Mouse (Mus musculus): ENCODE results near the gene Nt5dc2. TPM values are rescaled to one million over a fixed set of nuclear protein-coding genes. Genes with fewer than 3 reads are reported as not detected.

The Nt5dc2 gene
- total and polyA plus RNA-seq, 3 experiments = 3.3 to 52.5 (median 4.0) TPM

DNA sequence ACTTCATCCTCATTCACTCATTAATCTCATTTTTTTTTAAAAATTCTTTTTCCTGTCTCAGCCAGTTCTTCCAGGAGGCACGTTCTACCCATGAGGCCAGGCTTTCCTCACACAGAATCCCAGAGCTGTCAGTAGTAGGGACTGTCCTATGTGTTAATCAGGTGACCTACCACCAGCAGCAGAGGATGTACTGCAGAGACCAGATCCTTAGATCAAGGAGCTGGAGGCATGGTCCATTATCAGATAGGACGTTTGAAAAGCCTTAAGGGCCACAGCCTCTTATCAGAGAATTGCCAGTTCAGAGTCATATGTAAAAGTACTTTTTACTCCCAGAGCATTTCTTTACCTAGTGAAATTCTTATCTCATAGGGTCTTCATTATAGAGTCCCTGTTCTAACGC lies 16.8 kb upstream of the Nt5dc2 start:
- Histone ChIP-seq H3K36me3 (replicated peaks in 1 of 2; ENCODE audit: control insufficient read depth in 1 of 2, insufficient read depth in 1 of 2, low read length in 1 of 2) (peaks cover 47 to 85% of the 10 kb centered on the region in 2 experiments), H3K79me2 (replicated peaks; ENCODE audit: control insufficient read depth, extremely low read depth, insufficient read depth, poor library complexity, severe bottlenecking) (no peaks in the 10 kb centered on the region), H3K4me1 (ENCODE audit: control insufficient read depth in 1 of 2, insufficient read depth in 2 of 2) (no peaks in the 10 kb centered on the region), H3K4me2 (ENCODE audit: insufficient read depth, low read depth, poor library complexity, severe bottlenecking) (no peak overlapping the region), H3K4me3 (replicated peaks in 1 of 3; ENCODE audit: low read depth in 2 of 3, low read length in 2 of 3, poor library complexity in 1 of 3) (no peak overlapping the region), H3K27me3 (replicated peaks) (no peaks in the 10 kb centered on the region), H3K9ac (ENCODE audit: insufficient read depth, low read depth) (no peak overlapping the region), H3K9me3 (replicated peaks; ENCODE audit: low read length) (no peaks in the 10 kb centered on the region), H3K27ac (ENCODE audit: insufficient read depth, low read depth) (no peak overlapping the region)
- in situ Hi-C loops (cut with MboI; ENCODE audit: low pct_ligation_motif_present, low pct_unique_long_range_greater_than_20kb, low sequenced_read_pairs) = no loop called here
- TF ChIP-seq TBP (conservative IDR thresholded peaks at IDR 0.05; ENCODE audit: low read depth, low read length) (no peak), ELF1 (IDR thresholded peaks at IDR 0.05; ENCODE audit: low read depth, low read length) (no peak), UBTF (IDR thresholded peaks at IDR 0.05; ENCODE audit: low read depth, low read length) (no peak), IRF4 (IDR thresholded peaks at IDR 0.05; ENCODE audit: low read depth, low read length) (no peak), RCOR1 (conservative IDR thresholded peaks at IDR 0.05; ENCODE audit: low read depth, low read length) (no peak), E2F4 (IDR thresholded peaks at IDR 0.05; ENCODE audit: insufficient replicate concordance, low read depth, low read length) (no peak), TCF12 (IDR thresholded peaks at IDR 0.05; ENCODE audit: low read depth, low read length) (no peak), PAX5 (IDR thresholded peaks at IDR 0.05; ENCODE audit: low read length) (no peak), EP300 (IDR thresholded peaks at IDR 0.05; ENCODE audit: low read length) (no peak), MYC (IDR thresholded peaks at IDR 0.05; ENCODE audit: low read depth, low read length) (no peak), MAZ (IDR thresholded peaks at IDR 0.05; ENCODE audit: low read depth, low read length) (no peak), JUND (conservative IDR thresholded peaks at IDR 0.05; ENCODE audit: low read depth, low read length) (no peak), POLR2A (IDR thresholded peaks at IDR 0.05; ENCODE audit: low read depth, low read length) (no peak), SIN3A (IDR thresholded peaks at IDR 0.05; ENCODE audit: low read length) (no peak), ZKSCAN1 (IDR thresholded peaks at IDR 0.05; ENCODE audit: borderline replicate concordance, low read depth, low read length) (no peak)
- no peak for DNase-seq (ENCODE audit: extremely low read depth)
- dilution Hi-C loops (cut with MboI; ENCODE audit: extremely low pct_ligation_motif_present, extremely low pct_unique_long_range_greater_than_20kb, low sequenced_read_pairs) = no loop called here

DNA sequence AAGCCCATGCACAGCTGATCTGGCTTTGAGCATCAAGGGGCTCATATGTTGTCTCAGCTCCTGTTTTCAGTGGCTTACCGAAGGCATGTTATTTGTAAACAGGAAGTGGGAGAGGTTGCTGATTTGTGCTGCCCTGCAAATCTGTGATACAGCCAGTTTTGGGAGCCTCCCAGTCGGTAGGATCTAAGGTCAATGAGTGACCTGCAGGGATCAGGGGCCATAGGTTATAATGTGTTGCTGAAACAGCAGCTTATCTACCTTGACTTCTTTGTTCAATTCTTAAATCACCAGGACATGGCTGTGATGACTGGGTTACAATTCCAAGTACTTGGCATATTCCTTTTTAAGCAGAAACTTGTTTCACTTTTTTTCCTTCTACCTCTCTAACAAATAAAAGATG lies 15.3 kb upstream of the Nt5dc2 start:
- dilution Hi-C loops (cut with MboI; ENCODE audit: extremely low pct_ligation_motif_present, extremely low pct_unique_long_range_greater_than_20kb, low sequenced_read_pairs) (no loop called here), in situ Hi-C loops (cut with MboI; ENCODE audit: low pct_ligation_motif_present, low pct_unique_long_range_greater_than_20kb, low sequenced_read_pairs) (no loop called here)
- H3K79me2 ChIP-seq (replicated peaks; ENCODE audit: control insufficient read depth, extremely low read depth, insufficient read depth, poor library complexity, severe bottlenecking) = no peaks in the 10 kb centered on the region
- H3K9me3 ChIP-seq (replicated peaks; ENCODE audit: low read length) = no peaks in the 10 kb centered on the region
- H3K9ac ChIP-seq (ENCODE audit: insufficient read depth, low read depth) = no peak overlapping the region
- peaks cover 42 to 81% of the 10 kb centered on the region in 2 experiments for H3K36me3 ChIP-seq (replicated peaks in 1 of 2; ENCODE audit: control insufficient read depth in 1 of 2, insufficient read depth in 1 of 2, low read length in 1 of 2)
- no peak for DNase-seq (ENCODE audit: extremely low read depth)
- no peaks in the 10 kb centered on the region for H3K4me1 ChIP-seq (ENCODE audit: control insufficient read depth in 1 of 2, insufficient read depth in 2 of 2)
- H3K27ac ChIP-seq (ENCODE audit: insufficient read depth, low read depth) = no peak overlapping the region
- TF ChIP-seq USF2 (conservative IDR thresholded peaks at IDR 0.05; ENCODE audit: low read depth, low read length) = no peak
- TF ChIP-seq TBP (conservative IDR thresholded peaks at IDR 0.05; ENCODE audit: low read depth, low read length) = no peak
- no peak for TF ChIP-seq ETS1 (conservative IDR thresholded peaks at IDR 0.05; ENCODE audit: low read depth, low read length)
- no peak for TF ChIP-seq CHD1 (IDR thresholded peaks at IDR 0.05; ENCODE audit: low read depth, low read length)
- no peak for TF ChIP-seq ELF1 (IDR thresholded peaks at IDR 0.05; ENCODE audit: low read depth, low read length)
- TF ChIP-seq MEF2A (IDR thresholded peaks at IDR 0.05; ENCODE audit: borderline replicate concordance, low read depth, low read length) = no peak
- no peak for TF ChIP-seq E2F4 (IDR thresholded peaks at IDR 0.05; ENCODE audit: insufficient replicate concordance, low read depth, low read length)
- TF ChIP-seq TCF12 (IDR thresholded peaks at IDR 0.05; ENCODE audit: low read depth, low read length) = no peak
- TF ChIP-seq RCOR1 (conservative IDR thresholded peaks at IDR 0.05; ENCODE audit: low read depth, low read length) = no peak
- TF ChIP-seq RAD21 (IDR thresholded peaks at IDR 0.05; ENCODE audit: low read depth, low read length) = no peak
- TF ChIP-seq JUN (IDR thresholded peaks at IDR 0.05; ENCODE audit: insufficient read depth, low read depth, low read length) = no peak
- TF ChIP-seq MXI1 (IDR thresholded peaks at IDR 0.05; ENCODE audit: low read depth, low read length) = no peak
- TF ChIP-seq POLR2A (IDR thresholded peaks at IDR 0.05; ENCODE audit: low read depth, low read length) = no peak
- TF ChIP-seq POLR2AphosphoS2 (IDR thresholded peaks at IDR 0.05; ENCODE audit: low read depth, low read length) = no peak
- no peak for TF ChIP-seq JUND (conservative IDR thresholded peaks at IDR 0.05; ENCODE audit: low read depth, low read length)
- no peak for TF ChIP-seq HCFC1 (IDR thresholded peaks at IDR 0.05; ENCODE audit: low read depth, low read length)
- TF ChIP-seq CHD2 (IDR thresholded peaks at IDR 0.05; ENCODE audit: low read length) = no peak
- TF ChIP-seq PAX5 (IDR thresholded peaks at IDR 0.05; ENCODE audit: low read length) = no peak
- no peak for TF ChIP-seq UBTF (IDR thresholded peaks at IDR 0.05; ENCODE audit: low read depth, low read length)
- no peak overlapping the region for H3K4me3 ChIP-seq (replicated peaks in 1 of 3; ENCODE audit: low read depth in 2 of 3, low read length in 2 of 3, poor library complexity in 1 of 3)
- H3K4me2 ChIP-seq (ENCODE audit: insufficient read depth, low read depth, poor library complexity, severe bottlenecking) = no peak overlapping the region
- no peaks in the 10 kb centered on the region for H3K27me3 ChIP-seq (replicated peaks)

Measured in CH12.LX (cell line).